Mouse (Mus musculus) midbrain, embryonic 16.5 days (tissue): ENCODE measurements around the gene Cfap298. TPM values are rescaled to one million over a fixed set of nuclear protein-coding genes. Genes with fewer than 3 reads are reported as not detected.

Experiments
- ATAC-seq: fragments of 200-750 bp; cut with Nextera tagmentation; 2 replicates; pipeline ENCODE4 v1.8.0; 2017; ENCODE audit warnings: moderate TSS enrichment
- H3K27ac ChIP-seq: fragments of 300-500 bp; sonication (generic); 2 replicates; pipeline ENCODE4 v1.5.1; 2014; ENCODE audit warnings: mild to moderate bottlenecking, low read length, mixed read lengths
- H3K27me3 ChIP-seq: fragments of 300-500 bp; sonication (generic); 2 replicates; pipeline ENCODE4 v1.6.1; 2014; ENCODE audit warnings: low read depth, low read length, mixed read lengths; ENCODE audit not compliant: control insufficient read depth, insufficient read depth
- H3K36me3 ChIP-seq: fragments of 300-500 bp; sonication (generic); 2 replicates; pipeline ENCODE4 v1.6.1; 2014; ENCODE audit warnings: mild to moderate bottlenecking, low read length, moderate library complexity, mixed read lengths; ENCODE audit not compliant: control insufficient read depth, insufficient read depth
- H3K4me1 ChIP-seq: fragments of 300-500 bp; sonication (generic); 2 replicates; pipeline ENCODE4 v1.6.1; 2014; ENCODE audit warnings: mild to moderate bottlenecking, low read length, mixed read lengths; ENCODE audit not compliant: control insufficient read depth, insufficient read depth
- H3K4me2 ChIP-seq: fragments of 300-500 bp; sonication (generic); 2 replicates; pipeline ENCODE4 v1.6.1; 2014; ENCODE audit warnings: mild to moderate bottlenecking, low read length, mixed read lengths
- H3K4me3 ChIP-seq: fragments of 300-500 bp; sonication (generic); 2 replicates; pipeline ENCODE4 v1.5.1; 2014; ENCODE audit warnings: low read depth, mild to moderate bottlenecking, low read length, moderate library complexity, mixed read lengths
- H3K9ac ChIP-seq: fragments of 300-500 bp; sonication (generic); 2 replicates; pipeline ENCODE4 v1.6.1; 2014; ENCODE audit warnings: low read depth, low read length, mixed read lengths
- H3K9me3 ChIP-seq: fragments of 300-500 bp; sonication (generic); replicated peaks from 2 replicates; pipeline ENCODE4 v1.6.1; 2014; ENCODE audit warnings: mild to moderate bottlenecking, low read length, mixed read lengths; ENCODE audit not compliant: control insufficient read depth, poor library complexity, severe bottlenecking
- WGBS: fragments of 180-500 bp; shearing (Covaris S2); extraction: QIAGEN DNeasy Blood & Tissue Kit; methylation state at CpG from one replicate; pipeline ENCODE4 v1.1.7; 2014; 5-methylcytosine and 5-hydroxymethylcytosine counted together
- microRNA-seq: library from miRNA; unstranded; fragments of <30 nt; microRNA quantifications from one replicate; pipeline ENCODE4, GENCODE M21; 2017
- polyA plus RNA-seq: library from polyadenylated mRNA; unstranded; fragments of >200 nt; fragmentation: Nextera tagmentation; extraction: Ambion mirVana; gene quantifications from 2 replicates; pipeline ENCODE4 v1.2.1, GENCODE M21; 2015

Gene Cfap298
- polyA plus RNA-seq, 1 experiment from 2014 or later: 60.7 TPM

DNA sequence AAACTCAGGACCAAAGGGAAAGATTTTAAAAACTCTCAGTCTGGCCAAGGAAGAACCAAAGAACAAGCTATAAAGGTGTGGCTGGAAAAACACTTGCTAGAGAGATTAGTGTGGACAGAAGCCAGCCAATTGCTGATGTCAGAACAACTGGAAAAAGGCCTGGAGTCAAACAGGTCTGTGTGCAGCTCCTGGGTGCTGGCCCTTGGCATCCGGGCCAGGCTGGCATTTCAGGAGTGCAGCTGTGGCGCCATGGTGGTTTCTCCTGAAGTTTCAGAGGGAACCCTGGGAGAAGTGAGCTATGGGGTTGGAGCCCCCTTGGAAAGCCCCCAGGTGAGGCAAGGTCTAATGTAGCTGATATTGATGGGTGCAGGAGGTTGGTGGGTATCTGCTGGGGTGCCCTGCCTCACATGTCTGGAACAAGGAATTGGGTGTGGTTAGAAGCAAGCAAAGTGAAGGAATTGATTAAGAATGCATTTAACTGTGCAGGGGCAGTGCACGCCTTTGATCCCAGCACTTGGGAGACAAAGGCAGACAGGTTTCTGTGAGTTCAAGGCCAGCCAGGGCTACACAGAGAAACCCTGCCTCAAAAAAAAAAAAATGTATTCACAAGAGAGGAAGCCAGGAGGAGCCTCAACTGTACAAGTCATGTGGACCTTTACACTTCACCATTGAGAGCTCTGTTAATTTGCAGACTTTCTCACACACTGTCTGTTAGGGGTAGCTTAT lies 56.6 kb downstream of the Cfap298 start:
- H3K9me3 ChIP-seq: no peaks in the 10 kb centered on the region
- no peak overlapping the region for H3K4me2 ChIP-seq
- no peak for ATAC-seq
- H3K4me1 ChIP-seq: no peaks in the 10 kb centered on the region
- WGBS: 95% methylated on average over 3 of the region's 3 CpGs
- H3K27ac ChIP-seq: no peak overlapping the region
- H3K9ac ChIP-seq: no peak overlapping the region
- no peak overlapping the region for H3K4me3 ChIP-seq
- no peaks in the 10 kb centered on the region for H3K27me3 ChIP-seq
- H3K36me3 ChIP-seq: no peaks in the 10 kb centered on the region

Small RNA genes within 50 kb of the gene (microRNA-seq; reads per million reads assigned to microRNA genes)
- gene Gm22933: not detected

Other genes starting within 250 kb of the Cfap298 start
- gene Mis18a, start 207.7 kb downstream of the Cfap298 start, polyA plus RNA-seq: 26.6 and 28.4 TPM in 2 replicates
- gene Mrap, start 196.9 kb downstream of the Cfap298 start, polyA plus RNA-seq: 0.25 and 0.42 TPM in 2 replicates
- gene Urb1, start 124.7 kb downstream of the Cfap298 start, polyA plus RNA-seq: 7.2 and 7.5 TPM in 2 replicates
- 1.8 and 2.8 TPM in 2 replicates for gene Eva1c, start 108.4 kb downstream of the Cfap298 start, polyA plus RNA-seq
- gene Synj1, start 76.2 kb upstream of the Cfap298 start, polyA plus RNA-seq: 52.1 and 55.7 TPM in 2 replicates
- 72.3 and 84.0 TPM in 2 replicates for gene Paxbp1, start 109.4 kb upstream of the Cfap298 start, polyA plus RNA-seq
- gene 4932438H23Rik, start 160.0 kb upstream of the Cfap298 start, polyA plus RNA-seq: 0.87 TPM in 2 replicates